Mouse (Mus musculus) hindlimb bud, embryonic 11.5 days (tissue): Measurements from ENCODE around the gene Cyp39a1.

Experiments used
- DNase-seq: peaks from one replicate; pipeline ENCODE4 v3.0.0-alpha.2; 2012; ENCODE audit warnings: low read depth, low spot score; ENCODE audit errors: extremely low spot score

Cyp39a1 gene

GRCm38 (mm10) chr17:43677317-43677716 lies 10.1 kb downstream of the Cyp39a1 start:
- no peak for DNase-seq

GRCm38 (mm10) chr17:43684086-43684485 lies 16.9 kb downstream of the Cyp39a1 start:
- no peak for DNase-seq

- DNase-seq: no peak
These were observed 17.4 kb downstream of the Cyp39a1 start for GRCm38 (mm10) chr17:43684638-43685037.

GRCm38 (mm10) chr17:43689591-43689990 lies 22.4 kb downstream of the Cyp39a1 start:
- no peak for DNase-seq

GRCm38 (mm10) chr17:43698997-43699649 lies 31.9 kb downstream of the Cyp39a1 start:
- DNase-seq: peak; percentile 86

GRCm38 (mm10) chr17:43701060-43701459 lies 33.8 kb downstream of the Cyp39a1 start:
- peak; percentile 18 for DNase-seq

GRCm38 (mm10) chr17:43704216-43704930 lies 37.1 kb downstream of the Cyp39a1 start:
- DNase-seq: no peak

GRCm38 (mm10) chr17:43706749-43707148 lies 39.5 kb downstream of the Cyp39a1 start:
- DNase-seq: no peak

- no peak for DNase-seq
These were observed 40.0 kb downstream of the Cyp39a1 start for GRCm38 (mm10) chr17:43707254-43707653.

GRCm38 (mm10) chr17:43711557-43712352 lies 44.5 kb downstream of the Cyp39a1 start:
- no peak for DNase-seq

GRCm38 (mm10) chr17:43714191-43714590 lies 47.0 kb downstream of the Cyp39a1 start:
- no peak for DNase-seq

- no peak for DNase-seq
These were observed 49.4 kb downstream of the Cyp39a1 start for GRCm38 (mm10) chr17:43716601-43717000.

- no peak for DNase-seq
These were observed 52.2 kb downstream of the Cyp39a1 start for GRCm38 (mm10) chr17:43719401-43719800.

GRCm38 (mm10) chr17:43724480-43724879 lies 57.3 kb downstream of the Cyp39a1 start:
- DNase-seq: no peak

GRCm38 (mm10) chr17:43731327-43731726 lies 64.1 kb downstream of the Cyp39a1 start:
- no peak for DNase-seq

- no peak for DNase-seq
These were observed 64.8 kb downstream of the Cyp39a1 start for GRCm38 (mm10) chr17:43731976-43732375.

- no peak for DNase-seq
These were observed 67.0 kb downstream of the Cyp39a1 start for GRCm38 (mm10) chr17:43734252-43734651.

- no peak for DNase-seq
These were observed 76.7 kb downstream of the Cyp39a1 start for GRCm38 (mm10) chr17:43743933-43744332.

- DNase-seq: no peak
These were observed 77.2 kb downstream of the Cyp39a1 start for GRCm38 (mm10) chr17:43744425-43744824.

- no peak for DNase-seq
These were observed 83.9 kb downstream of the Cyp39a1 start for GRCm38 (mm10) chr17:43751146-43751545.

GRCm38 (mm10) chr17:43752811-43753210 lies 85.6 kb downstream of the Cyp39a1 start:
- DNase-seq: no peak

- DNase-seq: no peak
These were observed 87.5 kb downstream of the Cyp39a1 start for GRCm38 (mm10) chr17:43754687-43755086.
